Mouse (Mus musculus) brain, embryonic 14.5 days (tissue): ENCODE measurements at regions not wholly inside any gene's neighbourhood (a gene's known extent, or its start where the extent isn't known, plus 50 kb on each side); places are given as distances from the start of the nearest gene placed in this dataset.

Source experiments
- DNase-seq: peaks from one replicate; pipeline ENCODE4 v3.0.0-alpha.2; 2011; ENCODE audit warnings: low read depth
- CTCF ChIP-seq: fragments of 200-500 bp; IDR thresholded peaks from 2 replicates; pipeline ENCODE4 v1.5.1; 2012; ENCODE audit warnings: inconsistent platforms, mild to moderate bottlenecking, moderate library complexity, borderline replicate concordance; ENCODE audit not compliant: insufficient read depth, insufficient read length; ENCODE audit errors: extremely low read depth
- POLR2A ChIP-seq: fragments of 200-500 bp; IDR thresholded peaks from 2 replicates; pipeline ENCODE4 v1.6.1; 2012; ENCODE audit warnings: mild to moderate bottlenecking, inconsistent platforms, borderline replicate concordance; ENCODE audit not compliant: poor library complexity, insufficient read depth, insufficient read length, severe bottlenecking; ENCODE audit errors: extremely low read depth

DNA sequence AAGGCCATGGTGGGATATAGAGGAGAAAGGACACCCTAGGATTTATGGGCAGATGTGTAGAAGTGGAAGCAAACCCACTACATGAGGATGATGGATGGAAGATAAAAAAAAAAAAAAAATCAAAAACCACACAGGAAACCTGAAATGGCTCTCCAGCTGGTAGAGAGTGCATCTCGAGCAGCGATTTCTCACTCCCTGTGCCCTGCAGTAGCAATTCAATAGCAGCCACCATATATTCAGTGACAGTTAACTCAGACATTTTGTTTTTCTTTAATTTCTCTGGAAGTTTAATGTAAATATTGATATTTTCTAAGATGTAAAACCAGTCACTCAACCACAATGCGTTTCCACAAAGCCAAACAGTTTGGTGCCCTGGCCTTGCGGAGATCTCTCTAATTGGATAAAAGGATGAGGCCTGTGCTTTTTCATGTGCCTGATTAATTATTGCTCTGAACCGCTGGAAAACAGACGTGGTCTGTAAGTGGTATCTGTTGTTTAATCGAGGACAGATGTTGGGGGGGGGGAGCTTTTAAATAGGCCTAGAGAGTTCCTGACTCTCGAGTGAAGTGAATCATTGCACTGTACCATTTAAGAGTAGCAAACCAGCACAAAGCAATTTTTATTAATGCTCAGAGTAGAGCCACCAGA lies 68.0 kb upstream of the Shisa3 start:
- TF ChIP-seq CTCF (no peak), POLR2A (no peak)
- DNase-seq = no peak

DNA sequence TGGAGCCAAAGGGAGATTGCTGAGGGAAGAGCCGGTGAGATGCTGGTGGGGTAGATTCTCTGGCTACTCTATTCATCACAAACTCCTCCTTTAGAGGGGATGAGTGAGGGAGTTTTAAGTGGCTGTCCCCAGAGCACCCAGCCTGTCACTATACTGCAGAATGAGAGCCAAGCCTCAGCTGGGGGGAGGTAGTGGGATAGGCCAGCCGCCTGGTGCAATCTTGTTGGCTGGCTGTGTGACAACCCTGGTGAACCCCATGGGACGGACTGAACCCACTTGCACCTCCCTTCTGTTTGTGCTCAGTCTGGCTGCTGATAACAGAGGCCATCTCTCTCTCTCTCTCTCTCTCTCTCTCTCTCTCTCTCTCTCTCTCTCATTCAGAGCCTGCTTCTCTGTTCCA lies 65.8 kb upstream of the Shisa3 start:
- no peak for TF ChIP-seq CTCF
- no peak for TF ChIP-seq POLR2A
- DNase-seq = peak; percentile 39

DNA sequence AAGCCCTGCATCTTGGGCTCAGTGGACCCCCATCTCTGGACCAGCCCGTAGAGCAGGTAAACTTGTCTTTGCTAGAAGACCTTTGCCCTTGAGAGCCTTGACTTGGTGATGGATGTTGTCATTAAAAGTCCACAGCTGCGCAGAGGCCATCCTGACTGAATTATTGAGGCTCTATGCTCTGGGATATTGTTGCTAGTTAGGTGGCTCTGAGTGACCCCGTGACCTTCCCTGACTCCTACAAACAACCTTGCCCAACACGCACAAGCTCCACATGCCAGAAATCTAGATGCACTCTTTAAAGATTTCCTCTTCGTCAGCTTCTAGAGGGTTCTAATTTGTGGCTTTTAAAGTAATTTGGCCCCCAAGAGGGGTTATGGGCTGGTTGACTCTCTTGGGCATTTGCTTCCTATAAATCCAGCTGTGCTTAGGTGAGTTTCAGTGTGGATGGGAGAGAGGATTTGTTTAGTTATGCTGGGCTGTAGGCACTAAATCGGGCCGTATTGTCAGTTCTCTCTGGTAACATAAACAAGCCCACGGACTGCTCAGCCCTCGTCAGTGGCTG lies 63.6 kb upstream of the Shisa3 start:
- no peak for TF ChIP-seq CTCF

DNA sequence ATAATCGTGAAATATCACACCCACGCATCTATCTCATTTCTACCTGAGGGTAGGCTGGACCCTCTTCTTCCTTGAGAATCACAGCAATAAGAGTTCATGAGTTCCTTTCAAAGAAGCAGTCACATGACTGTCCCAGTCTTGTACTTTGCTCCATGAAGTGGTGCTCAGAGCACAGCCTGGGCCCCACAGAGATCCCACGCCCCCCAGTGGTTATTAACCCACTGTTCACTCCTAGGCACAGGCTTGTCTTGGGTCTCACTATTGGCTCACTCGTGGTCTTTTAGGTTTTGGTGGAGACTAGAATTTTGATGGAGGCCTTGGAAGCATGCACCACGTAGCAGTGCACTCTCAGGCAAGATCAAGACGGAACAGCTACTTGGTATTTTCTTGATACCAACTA lies 57.4 kb upstream of the Shisa3 start:
- DNase-seq = no peak

More for the DNA sequence above, 63.6 kb upstream of the Shisa3 start:
- no peak for DNase-seq

DNA sequence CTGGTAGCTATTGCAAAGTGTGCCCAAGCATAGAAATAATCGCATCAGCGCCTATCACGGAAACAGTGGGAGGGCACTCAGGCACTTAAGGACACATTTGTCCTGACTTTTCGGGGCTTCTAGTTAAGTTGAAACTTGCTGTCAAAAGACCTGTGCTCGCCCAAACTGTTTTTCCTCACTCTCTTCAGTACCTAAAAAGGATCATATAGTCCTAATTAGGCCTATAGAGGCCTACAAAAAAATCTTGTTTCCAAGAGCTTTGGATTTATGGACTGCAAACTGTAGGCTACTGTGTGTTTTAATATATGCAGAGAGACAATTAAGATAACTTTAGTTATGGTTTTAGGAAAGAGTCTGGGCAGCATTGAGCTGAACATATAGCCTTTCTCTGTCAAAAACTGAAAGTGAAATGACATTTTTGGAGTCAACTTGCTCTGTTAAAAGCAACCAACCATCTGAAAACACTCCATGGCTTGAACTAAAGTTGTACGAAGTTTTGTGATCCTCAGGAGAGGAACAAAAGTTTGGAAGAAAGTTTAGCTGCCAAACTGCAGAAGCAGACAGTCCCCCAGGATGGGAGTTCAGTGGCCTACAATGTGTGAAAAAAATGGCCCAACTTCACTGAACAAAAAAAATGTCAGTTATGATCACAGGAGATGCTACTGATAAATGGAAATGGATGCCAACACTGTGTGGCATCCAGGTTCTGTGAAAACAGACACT lies 55.9 kb upstream of the Shisa3 start:
- DNase-seq = no peak
- TF ChIP-seq POLR2A (no peak), CTCF (no peak)

More for the DNA sequence above, 57.4 kb upstream of the Shisa3 start:
- TF ChIP-seq CTCF = no peak
- TF ChIP-seq POLR2A = no peak

DNA sequence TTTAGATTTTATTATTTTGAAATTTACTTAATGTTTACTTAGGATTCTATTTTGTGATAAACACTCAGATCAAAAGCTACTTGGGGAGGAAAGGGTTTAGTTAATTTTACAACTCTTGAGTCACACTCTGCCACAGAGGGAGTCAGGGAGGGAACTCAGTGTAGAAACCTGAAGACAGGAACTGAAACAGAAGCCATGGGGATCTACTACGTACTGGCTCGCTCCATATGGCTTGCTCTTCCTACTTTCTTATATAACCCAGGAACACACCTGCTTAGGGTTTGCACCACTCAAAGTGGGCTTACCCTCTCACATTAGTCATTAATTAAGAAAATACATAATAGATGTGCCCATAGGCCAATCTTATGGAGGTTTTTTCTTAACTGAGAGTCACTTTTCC lies 54.8 kb upstream of the Shisa3 start:
- no peak for TF ChIP-seq CTCF
- TF ChIP-seq POLR2A = no peak
- DNase-seq = no peak
